Mouse (Mus musculus): ENCODE data around the gene Stat5b. TPM values are rescaled to one million over a fixed set of nuclear protein-coding genes. Genes with fewer than 3 reads are reported as not detected.

Stat5b gene
- total and polyA plus RNA-seq, 3 experiments: 29.3 to 37.0 (median 32.3) TPM

DNA sequence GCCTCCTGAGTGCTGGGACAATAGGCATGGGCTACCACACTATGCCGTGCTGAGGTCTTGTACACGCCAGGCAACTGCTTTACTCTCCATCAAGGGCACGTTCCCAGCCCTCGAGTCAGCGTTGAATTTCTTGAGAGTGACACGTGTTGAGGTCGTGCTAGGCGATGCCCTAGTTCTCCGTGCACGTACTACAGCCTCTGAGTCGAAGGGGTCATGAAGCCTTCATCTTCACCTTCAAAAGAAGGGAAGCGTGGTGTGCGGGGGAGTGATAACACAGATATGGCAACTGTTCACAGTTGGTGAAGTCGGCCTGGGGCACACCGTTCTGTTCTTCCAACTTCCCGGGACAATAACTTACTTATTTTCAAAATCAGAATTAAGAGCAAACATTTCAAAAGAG lies 30.9 kb downstream of the Stat5b start:
- peak; percentile 68 for DNase-seq (ENCODE audit: low read depth, low spot score)
- Histone ChIP-seq H3K79me2 (ENCODE audit: control insufficient read depth, insufficient read depth, low read length, poor library complexity) (peaks cover 17% of the 10 kb centered on the region; the same call in 1 of the 2 replicates), H3K9me3 (replicated peaks; ENCODE audit: insufficient read depth, low read length) (no peaks in the 10 kb centered on the region), H3K27me3 (ENCODE audit: control insufficient read depth in 1 of 2, insufficient read depth in 2 of 2, low read length in 2 of 2) (no peaks in the 10 kb centered on the region), H3K4me1 (ENCODE audit: control insufficient read depth in 1 of 2, insufficient read depth in 2 of 2, low read length in 2 of 2) (peaks cover 26 to 58% of the 10 kb centered on the region in 2 experiments), H3K9ac (ENCODE audit: control insufficient read depth, low read depth, low read length, poor library complexity, severe bottlenecking) (0 out of 2 replicates have a peak overlapping the region, but pooled peaks have one; percentile 11), H3K36me3 (ENCODE audit: control insufficient read depth in 1 of 2, insufficient read depth in 2 of 2, low read length in 2 of 2) (peaks cover 0 to 40% of the 10 kb centered on the region in 2 experiments; a peak in 2 of 4 replicates), H3K4me3 (ENCODE audit: control insufficient read depth in 1 of 2, insufficient read depth in 1 of 2, low read depth in 2 of 2, low read length in 2 of 2) (no peak overlapping the region), H3K27ac (ENCODE audit: control insufficient read depth, low read depth, low read length) (peak overlapping the region; percentile 20; the same call in 1 of the 2 replicates)
- peak; percentile 74 for TF ChIP-seq TCF12 (IDR thresholded peaks at IDR 0.05; ENCODE audit: low read depth, low read length)
- TF ChIP-seq UBTF (IDR thresholded peaks at IDR 0.05; ENCODE audit: borderline replicate concordance, insufficient read depth, low read depth, low read length): 0 out of 2 replicates have a peak, but pooled peaks have one; percentile 46
- TF ChIP-seq SIN3A (IDR thresholded peaks at IDR 0.05; ENCODE audit: low read length): peak; percentile 44; the same call in 1 of the 2 replicates
- peak; percentile 54; the same call in 1 of the 2 replicates for TF ChIP-seq BHLHE40 (IDR thresholded peaks at IDR 0.05; ENCODE audit: borderline replicate concordance, low read depth, low read length)
- peak; percentile 80 for TF ChIP-seq MYB (IDR thresholded peaks at IDR 0.05; ENCODE audit: low read depth, low read length)
- TF ChIP-seq EP300 (IDR thresholded peaks at IDR 0.05; ENCODE audit: low read depth in 1 of 2, low read length in 2 of 2): peak; percentile 77 to 84
- TF ChIP-seq MXI1 (IDR thresholded peaks at IDR 0.05; ENCODE audit: low read depth, low read length): peak; percentile 46; the same call in 1 of the 2 replicates
- no peak for TF ChIP-seq NELFE (IDR thresholded peaks at IDR 0.05; ENCODE audit: low read depth, low read length)
- TF ChIP-seq MYC (IDR thresholded peaks at IDR 0.05; ENCODE audit: low read depth, low read length): peak; percentile 58; the same call in 1 of the 2 replicates
- no peak for TF ChIP-seq HCFC1 (IDR thresholded peaks at IDR 0.05; ENCODE audit: low read depth, low read length)
- TF ChIP-seq TBP (IDR thresholded peaks at IDR 0.05; ENCODE audit: low read depth, low read length): 0 out of 2 replicates have a peak, but pooled peaks have one; percentile 41
- TF ChIP-seq MAZ (IDR thresholded peaks at IDR 0.05; ENCODE audit: low read depth, low read length): no peak
- peak; percentile 43; the same call in 1 of the 2 replicates for TF ChIP-seq TAL1 (IDR thresholded peaks at IDR 0.05; ENCODE audit: low read length)
- no peak for TF ChIP-seq USF1 (IDR thresholded peaks at IDR 0.05; ENCODE audit: low read depth, low read length)
- TF ChIP-seq SMC3 (IDR thresholded peaks at IDR 0.05; ENCODE audit: low read depth, low read length): no peak
- TF ChIP-seq MAX (IDR thresholded peaks at IDR 0.05; ENCODE audit: low read length): peak; percentile 92
- no peak for TF ChIP-seq GABPA (IDR thresholded peaks at IDR 0.05; ENCODE audit: low read depth, low read length)
- peak; percentile 53; the same call in 1 of the 2 replicates for TF ChIP-seq RCOR1 (IDR thresholded peaks at IDR 0.05; ENCODE audit: low read depth, low read length)
- no peak for TF ChIP-seq ZMIZ1 (IDR thresholded peaks at IDR 0.05; ENCODE audit: low read depth, low read length)
- TF ChIP-seq GATA1 (IDR thresholded peaks at IDR 0.05; ENCODE audit: low read depth, low read length): peak; percentile 87
- TF ChIP-seq ETS1 (IDR thresholded peaks at IDR 0.05; ENCODE audit: low read depth, low read length): no peak

Measured in MEL (cell line).